In the genomic region with DNA sequence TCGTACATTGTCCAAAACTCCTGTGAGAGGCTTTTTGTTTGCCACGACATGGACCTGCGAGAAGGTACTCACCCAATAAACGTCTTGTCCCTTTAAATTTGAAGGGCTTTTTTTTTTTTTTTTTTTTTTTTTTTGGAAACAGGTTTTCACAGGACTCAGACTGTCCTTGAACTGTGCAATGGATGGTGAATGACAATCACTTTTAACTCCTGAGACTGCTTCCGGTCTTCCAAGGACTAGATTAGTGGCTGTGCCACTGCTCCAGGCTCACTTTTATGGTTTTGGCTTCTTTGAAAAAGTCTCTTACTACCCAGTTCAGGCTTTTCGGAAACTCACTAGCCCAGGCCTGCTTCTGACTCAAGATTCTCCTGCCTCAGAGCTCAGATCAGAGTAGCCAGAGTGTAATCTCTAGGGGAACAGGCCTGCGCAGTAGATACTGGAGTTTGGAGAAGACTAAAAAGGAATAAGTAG, we compare ENCODE assay signal across 8 mouse cellular contexts. TPM values are rescaled to one million over a fixed set of nuclear protein-coding genes. Genes with fewer than 3 reads are reported as not detected.
DNase-seq lines count a peak whose midpoint lies in the region; ATAC-seq lines count a peak whose summit lies in the region.

No protein-coding gene starts in this region.

- no peaks in the 10 kb centered on the region for H3K9me3 ChIP-seq in heart, embryonic 14.5 days (ENCODE audit: control insufficient read depth, low read length)
- H3K9me3 ChIP-seq in limb, embryonic 13.5 days, result no peaks in the 10 kb centered on the region
- H3K9me3 ChIP-seq in neural tube, embryonic 11.5 days (ENCODE audit: control insufficient read depth, low read length), result no peaks in the 10 kb centered on the region

- H3K4me1 ChIP-seq in heart, embryonic 14.5 days (ENCODE audit: control insufficient read depth in 2 of 2, insufficient read depth in 2 of 2, low read length in 2 of 2), result peaks cover 2 to 7% of the 10 kb centered on the region in 2 experiments
- H3K4me1 ChIP-seq in limb, embryonic 13.5 days, result peaks cover 7% of the 10 kb centered on the region
- H3K4me1 ChIP-seq in neural tube, embryonic 11.5 days (ENCODE audit: control insufficient read depth, insufficient read depth, low read length), result no peaks in the 10 kb centered on the region

- WGBS in heart, embryonic 14.5 days, result 12% methylated on average over 7 of the region's 7 CpGs
- 19% methylated on average over 7 of the region's 7 CpGs for WGBS in limb, embryonic 13.5 days
- WGBS in neural tube, embryonic 11.5 days, result 19% methylated on average over 7 of the region's 7 CpGs

- peak overlapping the region; percentile 70 for H3K4me2 ChIP-seq in heart, embryonic 14.5 days (ENCODE audit: low read length)
- H3K4me2 ChIP-seq in limb, embryonic 13.5 days (replicated peaks), result peak overlapping the region; percentile 63
- peak overlapping the region; percentile 52 for H3K4me2 ChIP-seq in neural tube, embryonic 11.5 days (ENCODE audit: low read depth)

- peaks cover 26% of the 10 kb centered on the region for H3K36me3 ChIP-seq in heart, embryonic 14.5 days (ENCODE audit: control insufficient read depth, insufficient read depth, low read length)
- peaks cover 18% of the 10 kb centered on the region for H3K36me3 ChIP-seq in limb, embryonic 13.5 days
- H3K36me3 ChIP-seq in neural tube, embryonic 11.5 days (ENCODE audit: control insufficient read depth, insufficient read depth, low read length), result no peaks in the 10 kb centered on the region

- peak overlapping the region; percentile 66 to 83 for H3K4me3 ChIP-seq in heart, embryonic 14.5 days (ENCODE audit: control insufficient read depth in 1 of 2, insufficient read depth in 1 of 2, low read depth in 1 of 2, low read length in 2 of 2)
- peak overlapping the region; percentile 60 for H3K4me3 ChIP-seq in limb, embryonic 13.5 days
- peak overlapping the region; percentile 44 for H3K4me3 ChIP-seq in neural tube, embryonic 11.5 days (ENCODE audit: low read depth, low read length)

- peak; percentile 34 for ATAC-seq in cerebellum, adult (ENCODE audit: insufficient number of reproducible peaks, low FRiP score, low TSS enrichment)
- ATAC-seq in common myeloid progenitor, adult 5-6 weeks (replicated peaks; ENCODE audit: low read depth, poor library complexity, severe bottlenecking), result peak; percentile 24
- peak; percentile 38; the same call in 1 of the 2 replicates for ATAC-seq in heart, embryonic 14.5 days (ENCODE audit: insufficient number of reproducible peaks, insufficient read depth, low FRiP score, low read depth)
- ATAC-seq in limb, embryonic 13.5 days (ENCODE audit: low FRiP score, low read depth), result peak; percentile 51
- peak; percentile 56; the same call in 1 of the 2 replicates for ATAC-seq in neural tube, embryonic 11.5 days (ENCODE audit: insufficient read depth, low FRiP score, low TSS enrichment)

- no peaks in the 10 kb centered on the region for H3K27me3 ChIP-seq in heart, embryonic 14.5 days (ENCODE audit: control insufficient read depth, insufficient read depth, low read length)
- H3K27me3 ChIP-seq in limb, embryonic 13.5 days, result no peaks in the 10 kb centered on the region
- no peaks in the 10 kb centered on the region for H3K27me3 ChIP-seq in neural tube, embryonic 11.5 days (ENCODE audit: control insufficient read depth, insufficient read depth, low read length)

- peak overlapping the region; percentile 81 for H3K9ac ChIP-seq in heart, embryonic 14.5 days (ENCODE audit: low read length)
- 0 out of 2 replicates have a peak overlapping the region, but pooled peaks have one; percentile 1 for H3K9ac ChIP-seq in limb, embryonic 13.5 days
- peak overlapping the region; percentile 15; the same call in 1 of the 2 replicates for H3K9ac ChIP-seq in neural tube, embryonic 11.5 days (ENCODE audit: low read length)

- no peak for DNase-seq in cerebellum, postnatal 4 days (ENCODE audit: low spot score in 2 of 2)
- DNase-seq in 3134 (ENCODE audit: extremely low read depth, insufficient read length, low spot score), result peak; percentile 25
- no peak for DNase-seq in neural tube, embryonic 11.5 days (ENCODE audit: low spot score)
- DNase-seq in frontal cortex, postnatal 10 days (ENCODE audit: low spot score in 2 of 2), result no peak

- peak overlapping the region; percentile 79 to 90 for H3K27ac ChIP-seq in heart, embryonic 14.5 days (replicated peaks in 1 of 2; ENCODE audit: control insufficient read depth in 1 of 2, insufficient read depth in 1 of 2, low read depth in 2 of 2, low read length in 2 of 2)
- peak overlapping the region; percentile 18; the same call in 1 of the 2 replicates for H3K27ac ChIP-seq in limb, embryonic 13.5 days
- no peak overlapping the region for H3K27ac ChIP-seq in neural tube, embryonic 11.5 days (ENCODE audit: low read depth, low read length)

RNA-seq across cellular contexts. Expression of gene Pttg1, which starts 0.4 kb away (rescaled TPM):
- 35.1 and 48.4 TPM in 2 replicates for total RNA-seq in common myeloid progenitor, adult 5-6 weeks (2017)
- polyA plus RNA-seq in heart, embryonic 14.5 days (2014; fragmentation: Nextera tagmentation; extraction: Ambion mirVana), result 124 and 132 TPM in 2 replicates
- polyA plus RNA-seq in limb, embryonic 13.5 days (2015; fragmentation: Nextera tagmentation; extraction: Ambion mirVana), result 100 and 104 TPM in 2 replicates
- 62.8 and 71.2 TPM in 2 replicates for polyA plus RNA-seq in neural tube, embryonic 11.5 days (2014; fragmentation: Nextera tagmentation; extraction: Ambion mirVana)

RNA-seq across cellular contexts. Expression of gene Slu7, which starts 7.1 kb away (rescaled TPM):
- total RNA-seq in common myeloid progenitor, adult 5-6 weeks (2017), result 86.7 and 97.6 TPM in 2 replicates
- polyA plus RNA-seq in heart, embryonic 14.5 days (2014; fragmentation: Nextera tagmentation; extraction: Ambion mirVana), result 36.0 and 37.0 TPM in 2 replicates
- polyA plus RNA-seq in limb, embryonic 13.5 days (2015; fragmentation: Nextera tagmentation; extraction: Ambion mirVana), result 62.9 and 66.3 TPM in 2 replicates
- polyA plus RNA-seq in neural tube, embryonic 11.5 days (2014; fragmentation: Nextera tagmentation; extraction: Ambion mirVana), result 63.8 and 65.3 TPM in 2 replicates

RNA-seq across cellular contexts. Expression of gene C1qtnf2, which starts 47.6 kb away (rescaled TPM):
- not detected in 2 replicates for total RNA-seq in common myeloid progenitor, adult 5-6 weeks (2017)
- 4.7 and 5.3 TPM in 2 replicates for polyA plus RNA-seq in heart, embryonic 14.5 days (2014; fragmentation: Nextera tagmentation; extraction: Ambion mirVana)
- polyA plus RNA-seq in limb, embryonic 13.5 days (2015; fragmentation: Nextera tagmentation; extraction: Ambion mirVana), result 19.9 and 20.1 TPM in 2 replicates
- polyA plus RNA-seq in neural tube, embryonic 11.5 days (2014; fragmentation: Nextera tagmentation; extraction: Ambion mirVana), result 1.5 and 1.9 TPM in 2 replicates

Comparison
In these comparisons a context has a peak if more than half of its experiments do, and no peak if none do; other contexts are left out.
1. H3K9ac ChIP-seq: peak in every context shown above with its lines; median percentile 81 in heart, embryonic 14.5 days; 15 in neural tube, embryonic 11.5 days; 1 in limb, embryonic 13.5 days.